Mouse (Mus musculus) intestine, postnatal 0 days (tissue): Measurements from ENCODE around the gene Adprhl1. TPM values are rescaled to one million over a fixed set of nuclear protein-coding genes. Genes with fewer than 3 reads are reported as not detected.

Source experiments
- ATAC-seq: fragments of 200-750 bp; cut with Nextera tagmentation; 2 replicates; pipeline ENCODE4 v1.8.0; 2017; ENCODE audit warnings: mild to moderate bottlenecking, moderate TSS enrichment, moderate library complexity
- H3K27ac ChIP-seq: fragments of 300-500 bp; sonication (generic); 2 replicates; pipeline ENCODE4 v1.5.1; 2014; ENCODE audit warnings: mild to moderate bottlenecking, low read depth, low read length, moderate library complexity
- H3K27me3 ChIP-seq: fragments of 300-500 bp; sonication (generic); replicated peaks from 2 replicates; pipeline ENCODE4 v1.6.1; 2014; ENCODE audit warnings: low read length, mixed read lengths; ENCODE audit not compliant: control insufficient read depth, insufficient read depth
- H3K36me3 ChIP-seq: fragments of 300-500 bp; sonication (generic); 2 replicates; pipeline ENCODE4 v1.6.1; 2014; ENCODE audit warnings: mild to moderate bottlenecking, moderate library complexity; ENCODE audit not compliant: control insufficient read depth, insufficient read depth
- H3K4me1 ChIP-seq: fragments of 300-500 bp; sonication (generic); replicated peaks from 2 replicates; pipeline ENCODE4 v1.6.1; 2014; ENCODE audit warnings: antibody characterized with exemption, low read length, mixed read lengths; ENCODE audit not compliant: control insufficient read depth, insufficient read depth
- H3K4me2 ChIP-seq: fragments of 300-500 bp; sonication (generic); replicated peaks from 2 replicates; pipeline ENCODE4 v1.6.1; 2014; ENCODE audit warnings: low read depth, mild to moderate bottlenecking, moderate library complexity
- H3K4me3 ChIP-seq: fragments of 300-500 bp; sonication (generic); 2 replicates; pipeline ENCODE4 v1.5.1; 2014; ENCODE audit warnings: low read depth, low read length
- H3K9ac ChIP-seq: fragments of 300-500 bp; sonication (generic); 2 replicates; pipeline ENCODE4 v1.6.1; 2014; ENCODE audit warnings: mild to moderate bottlenecking, low read depth, low read length
- H3K9me3 ChIP-seq: fragments of 300-500 bp; sonication (generic); 2 replicates; pipeline ENCODE4 v1.6.1; 2016; ENCODE audit warnings: mixed run types; ENCODE audit not compliant: control insufficient read depth
- CTCF ChIP-seq: sonication (generic); IDR thresholded peaks from 2 replicates; pipeline ENCODE4 v1.5.1; 2016; ENCODE audit warnings: low read depth, mild to moderate bottlenecking, control low read depth, antibody characterized with exemption, moderate library complexity
- WGBS: fragments of 180-500 bp; shearing (Covaris S2); extraction: QIAGEN DNeasy Blood & Tissue Kit; methylation state at CpG from one replicate; pipeline ENCODE4 v1.1.7; 2014; 5-methylcytosine and 5-hydroxymethylcytosine counted together
- polyA plus RNA-seq: library from polyadenylated mRNA; unstranded; fragments of >200 nt; fragmentation: Nextera tagmentation; extraction: Ambion mirVana; gene quantifications from 2 replicates; pipeline ENCODE4 v1.2.1, GENCODE M21; 2015

The Adprhl1 gene
- polyA plus RNA-seq, 1 experiment from 2014 or later = not detected

- Histone ChIP-seq H3K4me3 (no peak overlapping the region), H3K4me2 (no peak overlapping the region), H3K9ac (no peak overlapping the region), H3K27me3 (no peaks in the 10 kb centered on the region), H3K27ac (no peak overlapping the region), H3K4me1 (no peaks in the 10 kb centered on the region), H3K9me3 (no peaks in the 10 kb centered on the region), H3K36me3 (peaks cover 39% of the 10 kb centered on the region; the same call in 1 of the 2 replicates)
- no peak for TF ChIP-seq CTCF
- whole genome bisulfite sequencing = 79% methylated on average over 3 of the region's 3 CpGs
- ATAC-seq = no peak
These were observed 9.4 kb upstream of the Adprhl1 start for GRCm38 (mm10) chr8:13263376-13263775.

- Histone ChIP-seq H3K36me3 (peaks cover 29% of the 10 kb centered on the region; the same call in 1 of the 2 replicates), H3K27me3 (no peaks in the 10 kb centered on the region), H3K4me2 (no peak overlapping the region), H3K4me3 (no peak overlapping the region), H3K27ac (no peak overlapping the region), H3K4me1 (peaks cover 8% of the 10 kb centered on the region; the same call in 1 of the 2 replicates), H3K9me3 (no peaks in the 10 kb centered on the region), H3K9ac (no peak overlapping the region)
- 83% methylated on average over 5 of the region's 5 CpGs for WGBS
- ATAC-seq = no peak
- TF ChIP-seq CTCF = no peak
These were observed 549 bp downstream of the Adprhl1 start for GRCm38 (mm10) chr8:13253413-13253812.

GRCm38 (mm10) chr8:13252837-13253236 lies 1.1 kb downstream of the Adprhl1 start:
- H3K27ac ChIP-seq = no peak overlapping the region
- H3K9ac ChIP-seq = no peak overlapping the region
- H3K36me3 ChIP-seq = peaks cover 24% of the 10 kb centered on the region; the same call in 1 of the 2 replicates
- TF ChIP-seq CTCF = no peak
- no peak overlapping the region for H3K4me2 ChIP-seq
- H3K9me3 ChIP-seq = no peaks in the 10 kb centered on the region
- no peaks in the 10 kb centered on the region for H3K27me3 ChIP-seq
- no peak for ATAC-seq
- no peak overlapping the region for H3K4me3 ChIP-seq
- H3K4me1 ChIP-seq = peaks cover 8% of the 10 kb centered on the region; the same call in 1 of the 2 replicates
- WGBS = 85% methylated on average over 13 of the region's 13 CpGs

- no peak overlapping the region for H3K4me2 ChIP-seq
- no peak for TF ChIP-seq CTCF
- H3K4me1 ChIP-seq = no peaks in the 10 kb centered on the region
- H3K9ac ChIP-seq = no peak overlapping the region
- no peaks in the 10 kb centered on the region for H3K36me3 ChIP-seq
- 83% methylated on average over 11 of the region's 11 CpGs for WGBS
- ATAC-seq = no peak
- H3K27ac ChIP-seq = no peak overlapping the region
- no peaks in the 10 kb centered on the region for H3K9me3 ChIP-seq
- H3K4me3 ChIP-seq = no peak overlapping the region
- no peaks in the 10 kb centered on the region for H3K27me3 ChIP-seq
These were observed 9.6 kb downstream of the Adprhl1 start for GRCm38 (mm10) chr8:13244343-13244880.

GRCm38 (mm10) chr8:13242985-13243870 lies 10.7 kb downstream of the Adprhl1 start:
- 79% methylated on average over 10 of the region's 10 CpGs for WGBS
- no peak for TF ChIP-seq CTCF
- Histone ChIP-seq H3K9me3 (no peaks in the 10 kb centered on the region), H3K36me3 (no peaks in the 10 kb centered on the region), H3K4me1 (no peaks in the 10 kb centered on the region), H3K27ac (no peak overlapping the region), H3K9ac (no peak overlapping the region), H3K4me2 (no peak overlapping the region), H3K27me3 (no peaks in the 10 kb centered on the region), H3K4me3 (no peak overlapping the region)
- ATAC-seq = no peak

- Histone ChIP-seq H3K9ac (no peak overlapping the region), H3K36me3 (no peaks in the 10 kb centered on the region), H3K27me3 (no peaks in the 10 kb centered on the region), H3K4me2 (no peak overlapping the region), H3K9me3 (no peaks in the 10 kb centered on the region), H3K27ac (no peak overlapping the region), H3K4me1 (no peaks in the 10 kb centered on the region), H3K4me3 (no peak overlapping the region)
- whole genome bisulfite sequencing = 75% methylated on average over 7 of the region's 7 CpGs
- no peak for ATAC-seq
- TF ChIP-seq CTCF = no peak
These were observed 13.3 kb downstream of the Adprhl1 start for GRCm38 (mm10) chr8:13240691-13241090.
